Mouse (Mus musculus) stomach, postnatal 0 days (tissue): ENCODE measurements around the gene 4430402I18Rik.

Experiments used
- CTCF ChIP-seq: IDR thresholded peaks from 2 replicates; pipeline ENCODE4 v1.5.1; 2016; ENCODE audit warnings: antibody characterized with exemption, low read depth, mild to moderate bottlenecking, moderate library complexity
- EP300 ChIP-seq: optimal IDR thresholded peaks from 2 replicates; pipeline ENCODE3; 2016; ENCODE audit warnings: antibody characterized with exemption

- no peak for TF ChIP-seq EP300
- TF ChIP-seq CTCF = no peak
Measured at GRCm38 (mm10) chr19:28941271-28941670, 26.3 kb downstream of the 4430402I18Rik start.
